In genomic region chr13:26699062-26699684, GRCm38 (mm10) we compare ENCODE assay signal across 22 mouse cellular contexts.
DNase-seq lines count a peak whose midpoint lies in the region; ATAC-seq and TF ChIP-seq lines count a peak whose summit lies in the region.
"Had no signal": no experiment of that assay in that cellular context is flagged by ENCODE, and none has a peak within 500 bp of the region (broad histone marks: within the 10 kb centered on the region; RNA-seq: fewer than 3 reads in every experiment).

No protein-coding gene starts in this region.

- no peak overlapping the region for H3K9ac ChIP-seq in neural tube, embryonic 13.5 days
- H3K9ac ChIP-seq in neural tube, embryonic 15.5 days (replicated peaks) = no peak overlapping the region
- H3K9ac ChIP-seq in forebrain, embryonic 16.5 days (replicated peaks; ENCODE audit: low read depth, low read length) = no peak overlapping the region
- no peak overlapping the region for H3K9ac ChIP-seq in hindbrain, embryonic 16.5 days (ENCODE audit: low read depth, low read length)
- H3K9ac ChIP-seq in midbrain, postnatal 0 days (replicated peaks; ENCODE audit: low read length, poor library complexity, severe bottlenecking) = no peak overlapping the region
- H3K9ac ChIP-seq: liver, postnatal 0 days had no signal

- H3K4me2 ChIP-seq in neural tube, embryonic 13.5 days = no peak overlapping the region
- no peak overlapping the region for H3K4me2 ChIP-seq in neural tube, embryonic 15.5 days
- H3K4me2 ChIP-seq in forebrain, embryonic 16.5 days (ENCODE audit: low read length) = no peak overlapping the region
- H3K4me2 ChIP-seq in hindbrain, embryonic 16.5 days (ENCODE audit: low read length) = no peak overlapping the region
- H3K4me2 ChIP-seq in midbrain, postnatal 0 days (ENCODE audit: low read depth, low read length, poor library complexity, severe bottlenecking) = no peak overlapping the region

- H3K4me1 ChIP-seq in neural tube, embryonic 13.5 days (replicated peaks) = no peaks in the 10 kb centered on the region
- no peaks in the 10 kb centered on the region for H3K4me1 ChIP-seq in neural tube, embryonic 15.5 days
- H3K4me1 ChIP-seq in forebrain, embryonic 16.5 days (replicated peaks; ENCODE audit: control insufficient read depth, insufficient read depth, low read length) = no peaks in the 10 kb centered on the region
- no peaks in the 10 kb centered on the region for H3K4me1 ChIP-seq in hindbrain, embryonic 16.5 days (ENCODE audit: control insufficient read depth, insufficient read depth, low read depth, low read length)
- H3K4me1 ChIP-seq in midbrain, postnatal 0 days (ENCODE audit: insufficient read depth, low read length) = no peaks in the 10 kb centered on the region

- H3K4me3 ChIP-seq in neural tube, embryonic 13.5 days = no peak overlapping the region
- H3K4me3 ChIP-seq in neural tube, embryonic 15.5 days (replicated peaks) = no peak overlapping the region
- no peak overlapping the region for H3K4me3 ChIP-seq in forebrain, embryonic 16.5 days (replicated peaks; ENCODE audit: low read length)
- no peak overlapping the region for H3K4me3 ChIP-seq in hindbrain, embryonic 16.5 days (ENCODE audit: low read length)
- H3K4me3 ChIP-seq in midbrain, postnatal 0 days (ENCODE audit: low read depth, low read length) = no peak overlapping the region

- H3K27ac ChIP-seq in neural tube, embryonic 13.5 days (replicated peaks) = no peak overlapping the region
- no peak overlapping the region for H3K27ac ChIP-seq in neural tube, embryonic 15.5 days (replicated peaks)
- H3K27ac ChIP-seq in forebrain, embryonic 16.5 days (ENCODE audit: low read length) = no peak overlapping the region
- H3K27ac ChIP-seq in hindbrain, embryonic 16.5 days (ENCODE audit: low read depth, low read length) = no peak overlapping the region
- no peak overlapping the region for H3K27ac ChIP-seq in midbrain, postnatal 0 days (ENCODE audit: low read depth, low read length)
- H3K27ac ChIP-seq: stomach, postnatal 0 days had no signal

- WGBS in neural tube, embryonic 13.5 days = 36% methylated on average over 4 of the region's 4 CpGs
- 42% methylated on average over 4 of the region's 4 CpGs for WGBS in neural tube, embryonic 15.5 days
- 31% methylated on average over 4 of the region's 4 CpGs for WGBS in forebrain, embryonic 16.5 days
- 21% methylated on average over 4 of the region's 4 CpGs for WGBS in hindbrain, embryonic 16.5 days
- 21% methylated on average over 4 of the region's 4 CpGs for WGBS in midbrain, postnatal 0 days

- peak; percentile 50 for DNase-seq in midbrain, postnatal 0 days (ENCODE audit: low spot score)
- DNase-seq in heart, adult 9 months (ENCODE audit: low spot score in 2 of 2) = no peak
- no peak for DNase-seq in right cerebral cortex, postnatal 25 days
- DNase-seq: adrenal gland, postnatal 25 days; B cell, adult 2 months; cerebellum, adult 9-11 months; heart, adult 11 months; heart, postnatal 10 days; kidney, adult 9 months; kidney, postnatal 36 days; liver; liver, postnatal 0 days; lung, postnatal 36 days had no signal

- H3K9me3 ChIP-seq in neural tube, embryonic 13.5 days = no peaks in the 10 kb centered on the region
- H3K9me3 ChIP-seq in neural tube, embryonic 15.5 days (replicated peaks) = no peaks in the 10 kb centered on the region
- no peaks in the 10 kb centered on the region for H3K9me3 ChIP-seq in forebrain, embryonic 16.5 days (ENCODE audit: control insufficient read depth, low read length)
- H3K9me3 ChIP-seq in hindbrain, embryonic 16.5 days (ENCODE audit: control insufficient read depth, low read length) = no peaks in the 10 kb centered on the region
- H3K9me3 ChIP-seq in midbrain, postnatal 0 days (ENCODE audit: low read length) = no peaks in the 10 kb centered on the region

- no peak for TF ChIP-seq CTCF in midbrain, postnatal 0 days (IDR thresholded peaks at IDR 0.05)

- no peaks in the 10 kb centered on the region for H3K36me3 ChIP-seq in neural tube, embryonic 13.5 days
- no peaks in the 10 kb centered on the region for H3K36me3 ChIP-seq in neural tube, embryonic 15.5 days
- H3K36me3 ChIP-seq in forebrain, embryonic 16.5 days (ENCODE audit: control insufficient read depth, insufficient read depth) = no peaks in the 10 kb centered on the region
- H3K36me3 ChIP-seq in hindbrain, embryonic 16.5 days (ENCODE audit: control insufficient read depth, insufficient read depth, low read length) = no peaks in the 10 kb centered on the region
- H3K36me3 ChIP-seq in midbrain, postnatal 0 days (ENCODE audit: insufficient read depth, low read length) = no peaks in the 10 kb centered on the region

- 0 out of 2 replicates have a peak, but pooled peaks have one; percentile 23 for ATAC-seq in neural tube, embryonic 13.5 days (ENCODE audit: low read depth)
- no peak for ATAC-seq in neural tube, embryonic 15.5 days (ENCODE audit: low FRiP score)
- peak; percentile 75 for ATAC-seq in forebrain, embryonic 16.5 days
- peak; percentile 86 for ATAC-seq in hindbrain, embryonic 16.5 days
- peak; percentile 63; the same call in 1 of the 2 replicates for ATAC-seq in midbrain, postnatal 0 days (ENCODE audit: low FRiP score)
- ATAC-seq in cerebellum, adult (ENCODE audit: insufficient number of reproducible peaks, low FRiP score, low TSS enrichment) = no peak
- ATAC-seq: activated CD4-positive, CD25-positive, alpha-beta regulatory T cell, adult 4 months; inflammation-experienced regulatory T-cells, adult 6 months; liver, postnatal 0 days; Patski had no signal

- H3K27me3 ChIP-seq in neural tube, embryonic 13.5 days = no peaks in the 10 kb centered on the region
- H3K27me3 ChIP-seq in neural tube, embryonic 15.5 days (replicated peaks) = no peaks in the 10 kb centered on the region
- H3K27me3 ChIP-seq in forebrain, embryonic 16.5 days (replicated peaks; ENCODE audit: control insufficient read depth, insufficient read depth, low read length) = no peaks in the 10 kb centered on the region
- no peaks in the 10 kb centered on the region for H3K27me3 ChIP-seq in hindbrain, embryonic 16.5 days (replicated peaks; ENCODE audit: control insufficient read depth, insufficient read depth, low read length)
- no peaks in the 10 kb centered on the region for H3K27me3 ChIP-seq in midbrain, postnatal 0 days (ENCODE audit: insufficient read depth, low read length)
- H3K27me3 ChIP-seq: Patski had no signal

Comparison
In these comparisons a context has a peak if more than half of its experiments do, and no peak if none do; other contexts are left out.
1. ATAC-seq: peak in neural tube, embryonic 13.5 days (single experiment), forebrain, embryonic 16.5 days (single experiment), hindbrain, embryonic 16.5 days (single experiment) and midbrain, postnatal 0 days (single experiment); none in neural tube, embryonic 15.5 days (single experiment) and cerebellum, adult (single experiment).